Mouse (Mus musculus) lung, adult 18-20 months (tissue): Measurements from ENCODE around the gene Hibch.

Source experiments
- DNase-seq, 2 experiments: peaks; one replicate each; pipeline ENCODE4 v3.0.0; 2022; ENCODE audit warnings: mixed read lengths in 2 of 2

Hibch gene

GRCm38 (mm10) chr1:52844782-52845665 lies at the start of gene Hibch:
Hibch (plus strand) TSS chr1:52844929.
- peak; percentile 99 to 100 for DNase-seq

GRCm38 (mm10) chr1:52795927-52796326 lies 48.8 kb upstream of the Hibch start:
- no peak for DNase-seq

GRCm38 (mm10) chr1:52799056-52799726 lies 45.5 kb upstream of the Hibch start:
- DNase-seq = peak; percentile 32 to 50

GRCm38 (mm10) chr1:52799772-52800171 lies 45.0 kb upstream of the Hibch start:
- DNase-seq = no peak

- DNase-seq = peak; percentile 31 to 55
Observed at GRCm38 (mm10) chr1:52800340-52800740, 44.4 kb upstream of the Hibch start.

- DNase-seq = no peak
Observed at GRCm38 (mm10) chr1:52801651-52802050, 43.1 kb upstream of the Hibch start.

GRCm38 (mm10) chr1:52802406-52802975 lies 42.2 kb upstream of the Hibch start:
- no peak for DNase-seq

GRCm38 (mm10) chr1:52805041-52805440 lies 39.7 kb upstream of the Hibch start:
- no peak for DNase-seq

GRCm38 (mm10) chr1:52808456-52808855 lies 36.3 kb upstream of the Hibch start:
- no peak for DNase-seq

- DNase-seq = no peak
Observed at GRCm38 (mm10) chr1:52816232-52816891, 28.4 kb upstream of the Hibch start.

GRCm38 (mm10) chr1:52816910-52817812 lies 27.6 kb upstream of the Hibch start, which contains the start of gene Inpp1:
Inpp1 (minus strand) TSS chr1:52817688.
- DNase-seq = peak; percentile 89 to 92

GRCm38 (mm10) chr1:52817813-52818147 lies 26.9 kb upstream of the Hibch start:
- DNase-seq = no peak

GRCm38 (mm10) chr1:52839099-52839498 lies 5.6 kb upstream of the Hibch start:
- no peak for DNase-seq

- no peak for DNase-seq
Observed at GRCm38 (mm10) chr1:52844354-52844753, 375 bp upstream of the Hibch start.

GRCm38 (mm10) chr1:52846556-52846955 lies 1.8 kb downstream of the Hibch start:
- no peak for DNase-seq

GRCm38 (mm10) chr1:52849422-52849821 lies 4.7 kb downstream of the Hibch start:
- no peak for DNase-seq

- DNase-seq = peak in 1 of 2 experiments; percentile 39
Observed at GRCm38 (mm10) chr1:52854029-52854428, 9.3 kb downstream of the Hibch start.

GRCm38 (mm10) chr1:52855904-52856601 lies 11.3 kb downstream of the Hibch start:
- no peak for DNase-seq

- DNase-seq = no peak
Observed at GRCm38 (mm10) chr1:52864220-52864619, 19.5 kb downstream of the Hibch start.

GRCm38 (mm10) chr1:52866007-52866406 lies 21.3 kb downstream of the Hibch start:
- no peak for DNase-seq

GRCm38 (mm10) chr1:52867876-52868275 lies 23.1 kb downstream of the Hibch start:
- no peak for DNase-seq
